Mouse (Mus musculus): Measurements from ENCODE around the gene Pde4dip.

The Pde4dip gene

DNA sequence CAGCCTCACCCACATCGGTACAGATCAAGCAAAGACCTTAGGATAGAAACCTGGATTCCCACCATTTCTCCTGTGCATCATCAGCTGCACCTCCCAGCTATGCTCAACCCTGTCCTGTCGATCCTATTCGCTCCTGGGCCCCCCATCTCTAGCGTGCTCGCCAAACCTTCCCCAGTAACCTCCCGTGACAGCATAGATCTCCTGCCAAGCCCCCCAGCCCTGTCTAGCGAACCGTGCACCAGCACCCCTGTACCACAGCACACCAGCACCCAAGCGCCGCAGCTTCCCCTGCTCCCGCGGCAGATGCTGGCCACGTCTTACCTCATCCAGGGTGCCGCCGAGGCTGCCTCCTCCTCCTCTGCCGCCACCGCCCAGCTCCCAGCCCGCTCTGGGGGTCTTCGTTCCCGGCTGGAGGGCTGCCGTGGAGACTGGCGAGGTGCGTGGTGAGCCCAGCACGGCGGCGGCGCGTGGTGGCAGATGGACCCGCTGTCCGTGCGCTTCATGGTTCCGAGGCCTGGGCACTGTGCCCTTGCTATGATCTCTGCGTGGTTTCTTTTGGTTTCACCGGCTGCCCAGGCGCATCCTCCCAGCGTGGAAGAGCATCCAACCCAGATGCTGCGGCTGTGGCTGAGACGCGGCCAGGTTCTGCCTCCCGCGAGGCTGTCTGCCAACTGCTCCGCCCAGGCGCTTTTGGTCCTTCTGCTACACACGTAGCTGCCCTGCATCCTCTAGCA, at the start of gene Pde4dip:
Gene Pde4dip (minus strand): TSS at position 540 of the 734 bp plus-strand sequence.
- TF ChIP-seq GATA4 (IDR thresholded peaks at IDR 0.05; ENCODE audit: insufficient replicate concordance, low read length), result no peak

DNA sequence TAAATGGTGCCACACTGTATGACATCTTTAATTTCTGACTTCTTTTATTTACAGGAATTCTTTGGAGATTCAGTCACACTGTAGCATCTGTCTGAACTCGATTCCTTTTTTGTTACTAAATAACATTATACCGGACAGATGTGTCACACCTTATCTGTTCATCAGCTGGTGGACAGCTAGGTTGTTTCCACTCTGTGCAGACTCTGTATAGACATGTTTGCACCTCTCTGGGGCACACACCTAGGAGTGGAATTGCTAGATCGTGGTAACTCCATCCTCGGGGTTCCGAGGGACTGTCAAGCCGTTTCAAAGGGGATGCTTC, 49.4 kb upstream of the Pde4dip start:
- no peak for TF ChIP-seq GATA4 (IDR thresholded peaks at IDR 0.05; ENCODE audit: insufficient replicate concordance, low read length)

DNA sequence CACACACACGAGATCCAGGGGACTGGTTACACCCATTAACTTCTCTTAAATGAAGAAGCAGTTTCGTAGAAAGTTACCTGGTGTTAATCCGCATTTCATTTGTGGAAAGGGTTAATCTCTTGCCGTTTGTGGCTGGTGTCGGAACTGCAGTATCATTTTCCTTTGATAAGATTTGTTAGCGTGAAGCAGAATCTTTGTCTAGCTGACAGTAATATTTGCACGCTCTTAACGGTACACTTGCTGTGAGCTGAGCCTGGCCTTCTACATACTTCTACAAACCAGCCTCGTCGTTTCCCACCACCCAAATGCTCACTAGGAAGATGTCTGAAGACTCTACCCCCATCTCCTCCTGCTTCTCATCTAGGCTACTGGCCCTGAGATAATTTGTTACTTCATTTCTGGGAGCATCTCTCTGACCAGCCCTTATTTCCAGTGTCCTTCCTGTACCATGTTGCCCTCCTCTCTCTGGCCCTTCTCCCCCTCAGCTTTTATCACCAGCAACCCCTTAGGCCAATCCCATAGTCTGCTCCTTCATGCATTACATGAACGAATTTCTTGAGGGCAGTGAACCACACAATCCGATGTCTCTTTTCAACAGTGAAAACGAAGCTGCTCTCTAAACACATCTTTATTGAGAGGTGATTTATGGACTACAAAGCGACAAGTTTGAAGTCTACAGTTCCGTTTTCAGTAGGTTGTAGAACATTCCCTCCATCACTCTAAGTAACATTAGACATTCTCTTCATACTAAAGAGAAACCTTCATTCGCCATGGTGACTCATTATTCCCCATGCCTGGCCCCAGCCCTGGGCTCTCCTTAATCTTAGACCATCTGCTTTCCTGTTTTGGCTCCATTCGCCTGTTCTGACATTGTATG, 48.8 kb upstream of the Pde4dip start:
- no peak for TF ChIP-seq GATA4 (IDR thresholded peaks at IDR 0.05; ENCODE audit: insufficient replicate concordance, low read length)

DNA sequence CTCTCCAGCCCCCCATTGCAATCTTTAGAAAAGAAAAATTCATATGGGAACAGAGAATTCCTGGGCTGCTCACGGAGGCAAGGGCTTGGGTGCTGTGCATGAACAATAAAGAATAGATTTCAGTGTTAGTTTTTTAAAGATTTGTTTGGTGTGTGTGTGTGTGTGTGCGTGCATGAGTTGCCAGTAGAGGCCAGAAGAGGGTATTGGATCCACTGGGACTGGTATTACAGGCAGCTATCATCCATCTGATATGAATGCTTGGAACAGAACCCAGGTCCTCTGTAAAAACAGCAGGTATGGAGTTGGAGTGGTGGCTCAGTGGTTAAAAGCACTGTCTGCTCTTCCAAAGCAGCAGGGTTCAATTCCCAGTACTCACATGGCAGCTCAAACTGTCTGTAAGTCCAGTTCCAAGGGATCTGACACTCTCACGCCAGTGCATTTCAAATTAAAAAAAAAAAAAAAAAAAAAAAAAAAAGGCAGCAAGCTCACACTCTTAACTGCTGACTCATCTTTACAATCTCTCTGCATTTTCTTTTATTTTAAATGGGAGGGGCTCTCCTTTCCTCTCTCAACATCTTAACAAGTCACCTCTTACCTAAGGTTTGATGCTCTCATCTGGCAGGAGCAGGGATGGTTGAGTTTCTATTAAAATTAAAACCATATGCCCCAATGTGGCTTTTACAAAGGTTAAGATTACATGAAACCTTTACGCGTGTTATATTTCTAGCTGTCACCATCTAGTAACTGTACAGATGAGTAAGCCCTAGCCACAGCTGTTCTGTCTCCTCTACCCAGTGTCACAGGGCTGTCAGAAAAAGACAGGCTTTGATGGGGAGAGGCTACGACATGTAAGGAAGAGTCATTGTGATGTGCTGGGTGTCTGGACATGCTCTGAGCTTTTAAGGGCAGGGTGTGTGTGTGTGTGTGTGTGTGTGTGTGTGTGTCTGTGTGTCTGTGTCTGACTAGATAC, 46.1 kb upstream of the Pde4dip start:
- no peak for TF ChIP-seq GATA4 (IDR thresholded peaks at IDR 0.05; ENCODE audit: insufficient replicate concordance, low read length)

DNA sequence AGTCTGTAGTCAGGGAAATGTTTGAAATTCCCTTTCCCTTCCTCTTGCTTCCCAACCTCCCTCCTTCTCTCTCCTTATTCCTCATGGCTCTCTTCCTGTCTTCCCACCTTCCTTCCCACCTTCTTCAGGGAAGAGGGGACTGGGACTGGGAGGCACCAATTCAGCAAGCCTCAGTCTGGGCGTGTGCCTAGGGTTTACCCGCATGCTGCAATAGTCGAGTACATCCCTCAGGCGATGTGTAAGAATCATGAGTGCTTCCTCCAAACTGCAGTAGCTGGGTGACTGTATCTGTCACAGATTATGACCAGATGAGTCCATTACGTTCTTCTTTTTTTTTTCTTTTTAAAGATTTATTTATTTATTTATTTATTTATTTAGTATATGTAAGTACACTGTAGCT, 45.3 kb upstream of the Pde4dip start:
- no peak for TF ChIP-seq GATA4 (IDR thresholded peaks at IDR 0.05; ENCODE audit: insufficient replicate concordance, low read length)

DNA sequence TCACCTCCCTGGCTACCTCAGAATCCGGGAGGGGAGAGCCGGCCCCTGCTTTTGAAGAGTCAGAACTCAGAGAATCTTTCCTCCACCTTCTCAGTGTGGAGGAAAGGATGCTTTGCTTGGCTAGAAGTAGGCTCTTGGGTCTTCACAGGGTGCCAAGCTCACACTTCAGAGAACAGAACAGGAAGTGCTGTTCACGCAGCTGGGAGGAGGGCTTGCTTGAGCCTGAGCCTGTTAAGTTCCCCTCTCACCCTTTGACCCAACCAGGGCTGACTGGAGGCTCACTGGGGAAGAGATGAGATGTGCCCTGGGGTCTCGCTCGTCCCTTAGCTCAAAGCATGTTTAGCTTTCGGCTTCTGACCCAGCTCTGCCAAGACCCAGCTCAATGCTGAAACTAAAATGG, 44.7 kb upstream of the Pde4dip start:
- no peak for TF ChIP-seq GATA4 (IDR thresholded peaks at IDR 0.05; ENCODE audit: insufficient replicate concordance, low read length)

DNA sequence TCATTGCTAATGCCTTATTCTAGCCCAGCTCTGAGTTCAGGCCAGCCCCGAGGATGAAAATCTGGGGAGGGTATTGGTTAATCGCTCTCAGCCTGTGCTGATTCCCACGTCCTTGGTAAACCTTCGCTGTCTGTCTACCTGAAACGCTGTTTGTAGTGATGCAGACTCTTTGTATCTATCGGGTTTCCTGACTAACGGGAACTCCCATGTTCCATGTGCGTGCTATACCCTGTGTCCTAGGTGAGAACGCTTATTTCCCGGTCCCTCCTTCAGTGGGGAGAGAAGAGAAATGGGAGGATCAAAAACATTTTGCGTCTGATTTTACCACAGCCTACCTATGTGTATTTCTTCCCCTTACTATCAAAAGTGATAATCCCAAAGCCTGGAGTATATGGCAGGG, 44.3 kb upstream of the Pde4dip start:
- no peak for TF ChIP-seq GATA4 (IDR thresholded peaks at IDR 0.05; ENCODE audit: insufficient replicate concordance, low read length)

DNA sequence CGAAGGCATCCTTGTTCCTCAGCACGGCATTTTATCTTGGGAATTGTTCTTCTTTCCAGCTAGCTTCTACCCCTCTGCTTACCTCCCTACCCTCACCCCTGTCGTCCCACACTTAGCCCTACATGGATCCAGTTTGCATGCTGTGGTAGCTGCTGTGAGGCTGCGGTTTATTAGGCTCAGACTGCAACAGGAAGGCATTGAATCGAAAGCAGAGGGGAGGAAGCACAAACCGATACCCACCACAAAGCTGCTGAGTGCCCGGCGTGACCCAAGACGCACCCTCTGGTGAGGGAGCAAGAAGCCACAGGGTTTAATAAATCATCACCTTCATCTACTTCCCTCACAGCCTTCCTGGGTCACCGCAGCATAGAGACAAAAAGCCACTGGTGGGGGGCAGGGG, 43.6 kb upstream of the Pde4dip start:
- no peak for TF ChIP-seq GATA4 (IDR thresholded peaks at IDR 0.05; ENCODE audit: insufficient replicate concordance, low read length)

DNA sequence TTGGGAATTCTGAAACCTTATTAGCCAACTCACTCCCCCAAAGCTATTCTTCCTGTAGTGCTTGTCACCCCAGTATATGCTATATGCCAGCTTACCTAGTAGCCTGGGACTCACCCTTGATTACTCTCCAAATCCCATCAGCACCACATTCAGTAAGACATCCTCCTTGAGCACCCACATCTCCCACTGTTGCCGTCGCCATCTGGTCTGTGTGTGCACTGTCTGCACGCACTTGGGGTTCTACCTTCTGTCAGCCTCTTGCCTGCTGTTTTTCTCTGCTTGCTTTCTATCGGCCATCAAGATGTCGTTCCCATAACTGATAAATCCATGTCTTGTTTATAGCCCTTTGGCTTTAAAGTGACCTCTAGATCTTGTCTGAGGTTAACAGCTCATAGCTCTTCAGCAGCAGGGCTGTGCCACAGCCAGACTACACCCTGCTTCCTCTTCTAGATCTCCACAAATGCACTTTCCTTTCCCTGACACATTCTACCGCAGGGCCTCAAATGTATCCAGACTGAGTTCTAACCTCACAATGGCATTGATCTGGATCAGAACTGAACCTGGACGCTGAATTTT, 42.9 kb upstream of the Pde4dip start:
- TF ChIP-seq GATA4 (IDR thresholded peaks at IDR 0.05; ENCODE audit: insufficient replicate concordance, low read length), result no peak

DNA sequence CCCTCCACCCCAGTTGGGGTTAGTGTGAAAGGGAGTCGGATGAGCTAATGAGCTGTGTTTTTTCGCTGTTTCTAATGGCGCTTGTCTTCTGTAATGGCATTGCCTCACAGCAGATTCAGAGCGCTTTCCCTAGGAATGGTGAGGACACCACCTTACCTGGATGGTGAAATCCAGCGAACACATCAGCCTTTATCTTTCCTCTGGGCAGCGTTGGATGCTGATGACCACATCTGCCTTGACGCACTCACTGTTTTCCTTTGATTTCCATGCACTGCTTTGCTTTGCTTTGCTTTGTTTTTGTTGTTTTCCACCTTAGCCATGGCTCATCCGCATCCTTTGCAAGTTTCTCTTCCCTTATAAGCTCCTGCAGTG, 42.3 kb upstream of the Pde4dip start:
- no peak for TF ChIP-seq GATA4 (IDR thresholded peaks at IDR 0.05; ENCODE audit: insufficient replicate concordance, low read length)

DNA sequence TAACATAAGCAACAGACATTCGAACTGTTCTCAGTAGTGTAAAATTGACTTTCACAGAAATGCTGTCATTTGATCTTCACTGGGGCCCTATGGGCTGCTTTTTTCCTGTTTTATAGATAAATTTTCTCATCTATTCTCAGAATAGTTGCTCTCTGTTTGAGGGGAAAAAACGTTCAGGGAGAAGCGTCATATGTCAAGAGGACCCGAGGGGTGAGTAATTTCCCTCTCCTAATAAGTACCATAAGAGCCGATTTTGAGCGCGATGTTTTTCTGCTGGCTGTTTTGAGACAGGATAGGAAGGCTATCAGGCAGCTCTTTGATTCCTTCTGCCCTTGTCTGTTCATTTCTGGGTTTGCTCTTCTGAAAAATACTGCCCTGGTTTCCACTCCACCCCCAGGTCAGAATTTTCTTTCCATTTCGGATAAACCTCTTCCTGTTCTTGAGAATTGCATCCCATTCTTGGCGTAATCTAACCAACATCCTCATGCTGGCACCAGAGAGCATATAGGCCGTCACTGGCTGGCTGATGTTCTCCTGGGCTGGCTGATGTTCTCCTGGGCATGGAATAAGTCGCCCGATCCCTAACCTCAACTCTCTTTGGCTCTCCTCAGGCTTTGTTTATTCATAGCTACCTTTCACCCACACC, 41.8 kb upstream of the Pde4dip start:
- TF ChIP-seq GATA4 (IDR thresholded peaks at IDR 0.05; ENCODE audit: insufficient replicate concordance, low read length), result no peak

DNA sequence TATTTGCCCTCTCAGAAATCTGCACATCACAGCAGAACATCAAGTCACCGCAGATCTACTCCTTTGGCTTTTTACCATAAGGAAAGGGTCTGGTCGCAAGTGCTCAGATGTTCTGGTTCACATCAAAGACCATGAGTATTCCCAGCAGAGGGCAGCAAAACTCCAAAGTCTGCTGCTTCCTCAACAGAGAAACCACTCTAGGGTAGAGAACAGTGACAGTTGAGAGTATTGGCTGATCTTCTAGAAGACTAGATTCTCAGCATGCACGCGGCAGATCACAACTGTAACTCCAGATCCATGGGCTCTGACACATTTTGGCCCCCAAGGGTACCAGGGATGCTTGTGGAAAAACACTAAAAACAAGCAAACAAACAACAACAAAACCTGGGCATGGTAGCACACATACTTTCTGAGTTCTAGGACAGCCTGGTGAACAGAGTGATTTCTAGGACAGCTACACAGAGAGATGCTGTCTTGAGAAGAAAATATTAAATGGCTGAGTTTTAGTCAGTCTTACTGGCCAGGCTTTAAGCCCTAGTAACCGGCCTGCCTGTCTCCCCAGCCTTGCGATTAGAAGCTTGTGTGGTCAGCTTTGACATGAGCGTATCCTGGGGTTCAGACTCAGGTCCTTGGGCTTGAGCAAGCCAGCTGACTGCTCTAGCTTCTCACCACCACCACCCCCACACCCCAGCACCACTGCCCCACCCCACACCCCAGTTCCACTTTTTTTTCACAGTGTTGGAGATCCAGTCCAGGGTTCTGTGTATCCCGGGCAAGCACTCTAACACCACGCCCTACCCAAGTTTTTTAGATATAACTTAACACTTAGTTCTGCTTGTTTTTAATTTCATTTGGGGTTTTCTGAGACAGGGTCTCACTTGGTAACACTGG, 40.7 kb upstream of the Pde4dip start:
- no peak for TF ChIP-seq GATA4 (IDR thresholded peaks at IDR 0.05; ENCODE audit: insufficient replicate concordance, low read length)

DNA sequence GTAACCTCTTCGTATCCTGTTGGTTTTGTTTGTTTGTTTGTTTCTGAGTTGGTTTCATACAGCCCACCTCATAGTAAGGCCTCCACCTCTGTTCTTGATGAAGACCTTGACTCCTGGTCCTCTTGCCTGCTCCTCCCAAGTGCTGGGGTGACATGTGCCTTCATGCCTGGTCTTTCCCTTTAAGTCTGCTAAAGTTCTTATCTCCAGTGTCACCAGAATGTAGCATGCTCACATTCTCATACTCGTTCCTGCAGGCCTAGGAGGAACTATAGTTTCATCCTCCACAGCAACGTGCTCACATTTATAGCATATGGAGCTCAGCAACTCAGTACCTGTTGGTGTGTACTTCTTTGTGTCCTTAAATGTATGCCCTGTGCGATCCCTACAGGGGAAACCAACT, 38.8 kb upstream of the Pde4dip start:
- no peak for TF ChIP-seq GATA4 (IDR thresholded peaks at IDR 0.05; ENCODE audit: insufficient replicate concordance, low read length)

DNA sequence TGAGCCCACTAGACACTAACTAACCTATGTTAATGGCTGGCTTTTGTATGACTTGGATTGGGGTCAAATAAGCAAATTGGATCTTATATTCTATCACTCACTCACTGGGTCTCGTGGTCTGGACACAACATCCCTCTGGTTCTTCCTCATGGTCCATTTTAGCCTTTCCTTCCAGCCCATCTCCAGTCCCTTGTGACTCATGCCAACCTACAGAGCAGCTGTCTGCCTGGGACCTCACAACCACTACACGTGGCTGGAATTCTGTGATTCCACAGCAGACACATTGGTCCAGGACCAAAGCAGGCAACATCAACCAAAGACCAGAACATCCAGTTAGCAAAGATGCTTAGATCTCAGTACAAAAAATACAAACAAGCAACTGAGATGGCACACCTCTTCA, 36.7 kb upstream of the Pde4dip start:
- TF ChIP-seq GATA4 (IDR thresholded peaks at IDR 0.05; ENCODE audit: insufficient replicate concordance, low read length), result no peak
